Mouse (Mus musculus) megakaryocyte, embryonic 14.5 days (primary cell): Measurements from ENCODE around the gene Msx2.

Source experiments
- FLI1 ChIP-seq: IDR thresholded peaks from 2 replicates; pipeline ENCODE4 v1.6.1; 2012; ENCODE audit warnings: low read length, inconsistent platforms, mixed read lengths
- GATA1 ChIP-seq: IDR thresholded peaks from 3 replicates; pipeline ENCODE4 v1.6.1; 2012; ENCODE audit warnings: mixed read lengths, low read length, inconsistent platforms, borderline replicate concordance

GRCm38 (mm10) chr13:53470437-53471151 lies 2.3 kb downstream of the Msx2 start:
- TF ChIP-seq GATA1: no peak
- TF ChIP-seq FLI1: no peak
